Mouse (Mus musculus) testis, adult 2 months (tissue): ENCODE data around the gene Dffb.

Experiments used
- CTCF ChIP-seq: fragments of 200-500 bp; IDR thresholded peaks from 2 replicates; pipeline ENCODE4 v1.5.1; 2012; ENCODE audit warnings: low read depth, mild to moderate bottlenecking, inconsistent platforms, low read length, moderate library complexity; ENCODE audit not compliant: control insufficient read depth, insufficient read depth, insufficient replicate concordance
- POLR2A ChIP-seq: fragments of 200-500 bp; IDR thresholded peaks from 2 replicates; pipeline ENCODE4 v1.6.1; 2012; ENCODE audit warnings: low read depth, mild to moderate bottlenecking, inconsistent platforms, low read length, moderate library complexity; ENCODE audit not compliant: control insufficient read depth

DNA sequence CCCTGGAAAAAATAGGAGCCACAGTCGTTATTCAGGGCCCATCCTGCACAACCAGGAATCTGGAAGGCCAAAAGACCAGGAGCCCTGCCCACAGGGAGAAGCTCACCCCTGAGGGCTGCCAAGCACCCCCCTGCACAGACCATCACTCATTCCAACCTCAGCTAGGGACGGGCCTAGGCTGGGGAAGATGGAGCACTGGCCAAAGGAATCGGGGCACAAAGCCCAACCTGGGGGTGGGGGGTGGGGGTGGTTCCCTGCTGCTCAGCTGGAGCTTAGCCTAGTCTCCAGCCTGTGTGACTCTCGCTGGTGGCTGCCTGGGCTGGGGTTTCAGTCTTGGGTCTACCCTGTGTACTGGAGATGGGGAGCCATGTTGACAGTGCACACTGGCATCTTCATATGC, 47.9 kb upstream of the Dffb start:
- TF ChIP-seq CTCF (no peak), POLR2A (no peak)
